ENCODE assay signal across 8 mouse cellular contexts in the genomic region with DNA sequence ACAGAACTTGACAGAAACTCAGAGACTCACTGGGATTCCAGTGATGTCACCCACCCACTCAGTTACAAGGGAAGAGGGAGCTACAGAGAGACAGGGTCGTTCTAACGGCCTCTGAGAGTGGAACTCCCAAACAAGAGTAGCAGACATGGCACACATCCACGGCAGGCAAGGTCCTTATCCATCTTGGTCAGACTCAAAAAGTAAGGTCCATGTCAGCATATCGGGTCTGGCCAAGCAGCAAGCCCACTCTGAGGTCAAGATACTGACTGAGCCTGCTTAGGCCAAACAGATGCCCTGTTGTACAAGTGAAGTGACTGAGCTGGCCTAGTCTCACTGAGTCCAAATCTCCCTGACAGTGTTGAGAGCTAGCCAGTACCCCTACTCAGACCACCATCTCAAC. TPM values are rescaled to one million over a fixed set of nuclear protein-coding genes. Genes with fewer than 3 reads are reported as not detected.
DNase-seq lines count a peak whose midpoint lies in the region; ATAC-seq lines count a peak whose summit lies in the region.

No protein-coding gene starts in this region.

- peaks cover 34% of the 10 kb centered on the region for H3K36me3 ChIP-seq in kidney, embryonic 15.5 days
- peaks cover 7% of the 10 kb centered on the region; the same call in 1 of the 2 replicates for H3K36me3 ChIP-seq in embryonic facial prominence, embryonic 11.5 days (replicated peaks; ENCODE audit: control insufficient read depth, insufficient read depth, low read depth, low read length)
- H3K36me3 ChIP-seq in hindbrain, embryonic 15.5 days, result peaks cover 10% of the 10 kb centered on the region; the same call in 1 of the 2 replicates
- H3K36me3 ChIP-seq in midbrain, embryonic 14.5 days (ENCODE audit: control insufficient read depth, insufficient read depth, low read length), result peaks cover 28% of the 10 kb centered on the region

- peaks cover 77% of the 10 kb centered on the region for H3K4me1 ChIP-seq in kidney, embryonic 15.5 days
- H3K4me1 ChIP-seq in embryonic facial prominence, embryonic 11.5 days (ENCODE audit: control insufficient read depth, insufficient read depth, low read length), result peaks cover 13% of the 10 kb centered on the region
- H3K4me1 ChIP-seq in hindbrain, embryonic 15.5 days (replicated peaks), result peaks cover 71% of the 10 kb centered on the region
- H3K4me1 ChIP-seq in midbrain, embryonic 14.5 days (ENCODE audit: control insufficient read depth, insufficient read depth, low read length), result peaks cover 36% of the 10 kb centered on the region

- 43% methylated on average over 4 of the region's 4 CpGs for WGBS in kidney, embryonic 15.5 days
- 62% methylated on average over 4 of the region's 4 CpGs for WGBS in embryonic facial prominence, embryonic 11.5 days
- WGBS in hindbrain, embryonic 15.5 days, result 41% methylated on average over 4 of the region's 4 CpGs
- 64% methylated on average over 4 of the region's 4 CpGs for WGBS in midbrain, embryonic 14.5 days

- H3K4me2 ChIP-seq in kidney, embryonic 15.5 days, result peak overlapping the region; percentile 78
- H3K4me2 ChIP-seq in embryonic facial prominence, embryonic 11.5 days (ENCODE audit: low read depth, low read length), result peak overlapping the region; percentile 81
- peak overlapping the region; percentile 62 for H3K4me2 ChIP-seq in hindbrain, embryonic 15.5 days
- peak overlapping the region; percentile 58 for H3K4me2 ChIP-seq in midbrain, embryonic 14.5 days (ENCODE audit: low read length)

- H3K27me3 ChIP-seq in kidney, embryonic 15.5 days, result no peaks in the 10 kb centered on the region
- H3K27me3 ChIP-seq in embryonic facial prominence, embryonic 11.5 days (ENCODE audit: control insufficient read depth, insufficient read depth, low read length), result no peaks in the 10 kb centered on the region
- H3K27me3 ChIP-seq in hindbrain, embryonic 15.5 days, result no peaks in the 10 kb centered on the region
- H3K27me3 ChIP-seq in midbrain, embryonic 14.5 days (ENCODE audit: control insufficient read depth, insufficient read depth, low read length), result no peaks in the 10 kb centered on the region

- no peaks in the 10 kb centered on the region for H3K9me3 ChIP-seq in kidney, embryonic 15.5 days (replicated peaks)
- no peaks in the 10 kb centered on the region for H3K9me3 ChIP-seq in embryonic facial prominence, embryonic 11.5 days (replicated peaks; ENCODE audit: control insufficient read depth, low read length)
- H3K9me3 ChIP-seq in hindbrain, embryonic 15.5 days, result no peaks in the 10 kb centered on the region
- H3K9me3 ChIP-seq in midbrain, embryonic 14.5 days (ENCODE audit: control insufficient read depth, low read length), result no peaks in the 10 kb centered on the region

- ATAC-seq in kidney, embryonic 15.5 days (replicated peaks; ENCODE audit: low FRiP score), result no peak
- no peak for ATAC-seq in embryonic facial prominence, embryonic 11.5 days (replicated peaks; ENCODE audit: insufficient number of reproducible peaks, low FRiP score, low TSS enrichment, low read depth)
- ATAC-seq in hindbrain, embryonic 15.5 days (ENCODE audit: low FRiP score, low read depth), result 0 out of 2 replicates have a peak, but pooled peaks have one; percentile 1
- ATAC-seq in midbrain, embryonic 14.5 days (ENCODE audit: low FRiP score, low TSS enrichment), result no peak

- peak overlapping the region; percentile 40 for H3K9ac ChIP-seq in kidney, embryonic 15.5 days
- peak overlapping the region; percentile 56 for H3K9ac ChIP-seq in embryonic facial prominence, embryonic 11.5 days (replicated peaks; ENCODE audit: low read length)
- peak overlapping the region; percentile 32 for H3K9ac ChIP-seq in hindbrain, embryonic 15.5 days
- peak overlapping the region; percentile 32; the same call in 1 of the 2 replicates for H3K9ac ChIP-seq in midbrain, embryonic 14.5 days (replicated peaks; ENCODE audit: low read length)

- peak overlapping the region; percentile 83 for H3K27ac ChIP-seq in kidney, embryonic 15.5 days
- H3K27ac ChIP-seq in embryonic facial prominence, embryonic 11.5 days (replicated peaks; ENCODE audit: low read depth, low read length), result 0 out of 2 replicates have a peak overlapping the region, but pooled peaks have one; percentile 1
- peak overlapping the region; percentile 74 for H3K27ac ChIP-seq in hindbrain, embryonic 15.5 days (replicated peaks)
- H3K27ac ChIP-seq in midbrain, embryonic 14.5 days (replicated peaks; ENCODE audit: low read depth, low read length), result peak overlapping the region; percentile 77

- peak overlapping the region; percentile 49 for H3K4me3 ChIP-seq in kidney, embryonic 15.5 days (replicated peaks)
- peak overlapping the region; percentile 38; the same call in 1 of the 2 replicates for H3K4me3 ChIP-seq in embryonic facial prominence, embryonic 11.5 days (ENCODE audit: low read depth, low read length)
- peak overlapping the region; percentile 42 for H3K4me3 ChIP-seq in hindbrain, embryonic 15.5 days
- H3K4me3 ChIP-seq in midbrain, embryonic 14.5 days (replicated peaks; ENCODE audit: low read depth, low read length), result peak overlapping the region; percentile 35

- no peak for DNase-seq in kidney, postnatal 36 days
- no peak for DNase-seq in embryonic facial prominence, embryonic 11.5 days (ENCODE audit: low spot score)
- no peak for DNase-seq in midbrain, embryonic 14.5 days
- DNase-seq in MN1 (ENCODE audit: low spot score), result no peak
- DNase-seq in cerebellum, postnatal 36 days, result no peak
- DNase-seq in cerebellum, adult 9-10 months, result no peak

RNA-seq across cellular contexts. Expression of a gene that starts 13.7 kb away (rescaled TPM):
- polyA plus RNA-seq in kidney, embryonic 15.5 days (2015; fragmentation: Nextera tagmentation; extraction: Ambion mirVana), result 56.3 and 60.0 TPM in 2 replicates
- 45.1 and 46.7 TPM in 2 replicates for polyA plus RNA-seq in embryonic facial prominence, embryonic 11.5 days (2014; fragmentation: Nextera tagmentation; extraction: Ambion mirVana)
- 47.7 and 50.9 TPM in 2 replicates for polyA plus RNA-seq in hindbrain, embryonic 15.5 days (2015; fragmentation: Nextera tagmentation; extraction: Ambion mirVana)
- 34.5 and 35.2 TPM in 2 replicates for polyA plus RNA-seq in midbrain, embryonic 14.5 days (2014; fragmentation: Nextera tagmentation; extraction: Ambion mirVana)

Comparison
In these comparisons a context has a peak if more than half of its experiments do, and no peak if none do; other contexts are left out.
1. H3K27ac ChIP-seq: peak in every context shown above with its lines; median percentile 83 in kidney, embryonic 15.5 days; 77 in midbrain, embryonic 14.5 days; 74 in hindbrain, embryonic 15.5 days; 1 in embryonic facial prominence, embryonic 11.5 days.